Mouse (Mus musculus) olfactory bulb, adult 2 months (tissue): ENCODE results near the gene Mslnl.

Source experiments
- CTCF ChIP-seq: fragments of 200-500 bp; IDR thresholded peaks from 2 replicates; pipeline ENCODE4 v1.5.1; 2012; ENCODE audit warnings: low read depth, mild to moderate bottlenecking, low read length, moderate library complexity; ENCODE audit not compliant: insufficient read depth
- POLR2A ChIP-seq: fragments of 200-500 bp; IDR thresholded peaks from 2 replicates; pipeline ENCODE4 v1.6.1; 2012; ENCODE audit warnings: mild to moderate bottlenecking, low read depth, low read length, moderate library complexity; ENCODE audit not compliant: insufficient read depth

- TF ChIP-seq CTCF (no peak), POLR2A (no peak)
These were observed 20.2 kb upstream of the Mslnl start for GRCm38 (mm10) chr17:25715627-25716026.
